Mouse (Mus musculus): ENCODE results near the gene Dhdds. TPM values are rescaled to one million over a fixed set of nuclear protein-coding genes. Genes with fewer than 3 reads are reported as not detected.

Dhdds gene
- total RNA-seq, 2 experiments from 2014 or later: 42.9 to 46.3 TPM

DNA sequence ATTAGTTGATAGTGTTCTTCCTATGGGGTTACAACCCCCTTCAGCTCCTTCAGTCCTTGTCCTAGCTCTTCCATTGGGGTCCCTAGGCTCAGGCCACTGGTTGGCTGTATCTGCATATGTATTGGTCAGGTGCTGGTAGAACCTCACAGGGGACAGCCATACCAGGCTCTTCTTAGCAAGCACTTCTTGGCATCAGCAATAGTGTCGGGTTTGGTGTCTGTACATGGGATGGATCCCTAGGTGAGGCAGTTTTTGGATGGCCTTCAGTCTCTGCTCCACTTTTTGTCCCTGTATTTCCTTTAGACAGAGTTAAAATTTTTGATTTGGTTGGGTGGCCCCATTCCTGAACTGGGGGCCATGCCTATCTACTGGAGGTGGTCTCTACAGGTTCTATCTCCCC is 41.8 kb downstream of the Dhdds start:
- DNase-seq (ENCODE audit: low spot score in 2 of 2): no peak

DNA sequence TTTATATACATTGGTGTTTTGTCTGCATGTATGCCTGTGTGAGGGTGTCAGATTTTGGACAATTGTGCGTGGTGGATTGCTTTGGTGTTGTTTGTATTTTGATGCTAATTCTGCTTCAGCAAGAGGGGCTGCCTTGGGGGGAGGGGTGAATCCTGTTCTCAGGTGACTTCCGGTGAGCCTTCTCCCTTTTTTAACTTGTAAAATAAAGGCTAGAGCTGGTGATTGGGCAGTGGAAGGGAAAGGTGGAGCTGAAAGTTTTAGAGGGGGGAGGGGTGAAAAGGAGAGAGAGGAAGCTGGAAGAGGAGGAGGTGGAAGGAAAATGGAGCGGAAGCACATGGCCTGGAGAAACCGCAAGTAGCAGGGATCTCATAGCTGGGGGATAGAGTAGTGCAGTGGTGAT is 44.4 kb downstream of the Dhdds start:
- DNase-seq (ENCODE audit: low spot score in 2 of 2): no peak

DNA sequence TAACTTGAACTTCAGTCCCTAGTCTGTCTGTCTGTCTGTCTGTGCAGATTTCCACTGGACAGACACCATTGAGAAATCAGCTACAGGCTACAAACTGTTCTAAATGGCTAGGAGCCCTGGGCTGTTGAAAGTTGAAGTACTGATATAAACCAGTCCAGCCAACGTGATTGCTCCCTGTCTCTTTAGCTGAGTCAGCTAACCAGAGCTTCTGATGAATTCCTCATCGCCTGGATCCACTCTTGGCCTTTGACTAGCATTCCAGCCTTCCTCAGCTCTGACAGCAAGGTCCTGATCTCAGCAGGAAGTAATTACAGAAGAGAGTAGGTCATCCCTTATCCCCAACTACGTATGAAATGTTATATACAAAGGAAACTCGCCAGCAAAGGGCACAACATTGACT is 54.0 kb downstream of the Dhdds start:
- no peak for DNase-seq (ENCODE audit: low spot score in 2 of 2)

DNA sequence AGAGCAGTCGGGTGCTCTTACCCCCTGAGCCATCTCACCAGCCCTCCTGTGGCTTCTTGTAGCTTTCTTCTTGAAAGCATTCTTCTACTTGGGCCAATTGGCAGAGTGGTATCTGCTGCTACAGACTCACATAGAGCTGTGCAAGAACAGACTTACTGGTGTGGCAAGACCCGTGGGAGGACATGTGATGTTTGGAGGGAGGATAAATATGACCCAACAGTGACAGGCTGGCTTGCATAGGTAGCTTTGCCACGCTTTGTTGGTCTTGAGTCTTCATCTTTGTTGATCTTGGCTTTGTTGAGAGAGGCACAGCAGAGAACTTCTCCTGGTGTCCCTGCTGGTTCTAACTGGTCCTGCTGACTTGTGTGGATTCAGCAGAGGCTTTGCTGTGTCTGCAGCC is 56.9 kb downstream of the Dhdds start:
- DNase-seq (ENCODE audit: low spot score in 2 of 2): no peak

DNA sequence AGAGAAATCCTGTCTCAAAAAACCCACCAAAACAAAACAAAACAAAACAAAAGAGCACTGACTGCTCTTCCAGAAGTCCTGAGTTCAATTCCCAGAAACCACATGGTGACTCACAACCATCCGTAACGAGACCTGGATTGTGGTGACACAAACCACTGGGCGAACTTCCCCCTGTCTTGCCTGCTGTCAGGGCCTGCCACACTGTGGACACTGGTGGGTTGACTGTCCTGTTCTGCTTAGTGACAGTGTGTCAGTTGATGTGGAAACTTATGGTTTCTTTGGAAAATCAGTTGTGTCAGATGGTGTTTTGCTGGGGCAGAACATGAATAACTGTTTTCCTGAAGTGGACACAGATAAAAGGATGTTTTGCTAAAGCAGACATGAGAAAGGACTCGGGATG is 58.0 kb downstream of the Dhdds start:
- DNase-seq (ENCODE audit: low spot score in 2 of 2): no peak

DNA sequence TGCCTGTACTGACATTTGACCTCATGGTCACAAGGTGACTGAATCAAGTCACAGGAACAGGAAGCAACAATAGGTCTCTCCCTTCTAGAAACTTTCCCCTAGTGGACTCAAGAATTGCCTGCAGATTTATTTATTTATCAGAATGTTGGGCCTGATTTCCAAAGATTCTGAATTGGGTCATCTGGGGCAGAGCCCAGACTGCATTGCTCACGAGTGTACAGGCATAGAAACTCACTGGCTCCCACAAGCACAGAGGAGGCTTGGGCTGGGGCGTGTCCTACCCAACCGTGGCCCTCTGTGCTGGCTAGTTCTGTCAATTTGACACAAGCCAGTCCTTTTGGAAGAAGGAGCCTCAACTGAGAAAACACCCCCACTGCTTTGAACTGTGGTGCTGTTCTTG is 59.1 kb downstream of the Dhdds start:
- no peak for DNase-seq (ENCODE audit: low spot score in 2 of 2)

DNA sequence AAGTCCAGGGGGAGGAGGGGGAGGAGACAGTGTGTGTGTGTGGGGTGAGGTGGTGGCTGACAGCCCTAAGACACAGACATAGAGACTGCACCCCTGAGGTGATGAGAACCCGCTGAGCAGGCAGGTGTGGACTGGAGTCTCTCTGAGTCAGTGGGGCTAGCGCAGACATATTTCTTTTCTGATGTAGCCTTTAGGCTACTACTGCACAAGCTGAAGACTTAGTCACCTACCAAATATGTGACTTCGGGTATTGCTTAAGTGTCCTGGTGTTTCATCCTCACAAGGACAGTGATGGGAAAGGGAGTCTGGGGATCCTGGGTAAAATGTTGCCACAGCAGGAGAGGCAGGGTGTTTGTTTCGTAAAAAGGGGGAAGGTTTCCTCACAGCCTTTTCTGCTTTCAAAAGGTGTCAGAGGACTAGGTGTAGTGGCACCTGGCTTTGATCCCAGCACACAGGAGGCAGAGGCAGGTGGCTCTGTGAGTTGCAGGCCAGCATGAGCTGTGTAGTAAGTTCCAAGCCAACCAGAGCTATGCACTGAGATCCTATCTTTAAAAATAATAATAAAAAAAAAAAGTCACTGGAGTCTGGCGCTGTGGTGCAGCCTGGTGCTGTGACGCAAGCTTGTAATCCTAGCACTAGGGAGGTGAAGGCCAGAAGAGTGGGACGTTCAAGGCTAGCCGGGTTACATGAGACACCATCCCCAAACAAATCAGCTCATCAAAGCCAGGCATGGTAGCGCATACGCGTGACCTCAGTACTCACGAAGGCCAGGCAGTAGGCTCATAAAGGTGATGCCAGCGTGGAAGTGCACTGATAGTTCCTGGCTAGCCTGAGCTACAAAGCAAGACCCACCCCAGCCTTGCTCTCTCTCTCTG is 60.1 kb downstream of the Dhdds start:
- no peak for DNase-seq (ENCODE audit: low spot score in 2 of 2)

DNA sequence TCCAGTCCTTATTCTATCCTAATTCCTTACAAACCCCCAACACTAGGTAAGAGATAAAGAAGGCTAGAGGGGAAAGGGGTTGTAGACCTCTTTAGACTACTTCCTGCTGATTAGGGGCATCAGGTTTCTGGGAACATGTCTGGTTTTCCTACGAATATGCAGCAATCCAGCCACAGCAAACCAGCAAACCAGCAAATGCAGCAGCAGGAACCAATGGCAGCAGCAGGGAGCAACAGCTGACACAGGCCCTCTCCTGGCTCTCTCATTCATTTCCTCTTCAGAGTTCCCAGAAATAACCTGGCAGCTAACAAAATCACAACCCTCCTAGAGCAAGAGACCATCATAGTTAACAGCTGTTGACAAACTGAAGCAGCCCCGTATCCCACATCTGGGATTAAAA is 62.6 kb downstream of the Dhdds start:
- DNase-seq (ENCODE audit: low spot score in 2 of 2): no peak

DNA sequence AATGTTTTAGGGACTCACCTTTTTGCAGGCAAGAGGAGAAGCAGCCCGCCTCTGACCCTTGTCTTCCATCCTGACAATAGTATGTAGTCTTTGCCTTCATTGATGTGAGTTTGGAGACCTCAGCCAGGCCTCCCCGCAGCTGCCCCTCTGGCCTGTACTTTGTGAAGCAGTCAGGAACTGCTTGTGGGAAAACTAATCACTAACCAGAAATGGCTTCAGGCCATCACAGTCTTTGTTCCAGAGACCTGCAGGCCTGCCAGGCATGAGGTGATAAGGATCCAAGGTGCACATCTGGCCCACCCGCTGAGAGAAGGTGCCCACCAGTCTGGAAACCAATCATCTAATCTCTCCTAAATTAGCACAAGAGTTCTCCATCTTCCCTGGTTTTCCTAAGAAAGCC is 68.9 kb downstream of the Dhdds start:
- DNase-seq (ENCODE audit: low spot score in 2 of 2): no peak

DNA sequence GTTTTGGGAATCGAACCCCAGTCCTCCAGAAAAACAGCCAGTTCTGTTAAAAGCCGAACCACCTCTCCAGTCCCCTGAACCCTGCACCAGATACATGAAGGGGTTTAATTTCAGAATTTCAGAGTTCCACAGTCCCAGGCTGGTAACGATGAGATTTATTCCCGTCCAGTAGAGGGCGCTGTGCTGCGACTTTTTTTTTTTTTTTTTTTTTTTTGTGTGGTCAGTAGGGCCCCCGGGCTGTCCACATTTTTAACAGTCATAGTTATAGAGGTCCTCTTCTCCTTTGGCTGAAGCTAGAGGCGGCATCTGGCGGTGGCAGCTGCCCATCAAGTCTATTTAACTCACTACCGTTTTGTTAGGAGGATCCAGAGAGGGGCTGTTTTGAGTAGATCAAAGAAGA is 69.4 kb downstream of the Dhdds start:
- DNase-seq (ENCODE audit: low spot score in 2 of 2): no peak

DNA sequence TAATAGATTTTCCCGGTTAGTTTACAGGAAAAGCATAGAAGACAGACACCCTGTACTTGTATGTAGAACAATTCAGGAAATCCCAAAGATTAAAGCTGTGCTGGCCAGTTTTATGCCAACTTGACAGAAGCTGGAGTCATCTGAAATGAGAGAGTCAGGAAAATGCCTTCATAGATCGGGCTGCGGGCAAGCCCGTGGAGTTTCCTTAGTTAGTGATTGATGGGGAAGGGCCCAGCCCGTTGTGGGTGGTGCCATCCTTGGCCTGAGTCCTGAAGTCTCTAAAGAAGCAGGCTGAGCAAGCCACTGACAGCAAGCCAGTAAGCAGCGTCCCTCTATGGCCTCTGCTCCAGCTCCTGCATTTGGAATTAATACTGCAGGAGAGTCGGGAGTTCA is 71.4 kb downstream of the Dhdds start:
- no peak for DNase-seq (ENCODE audit: low spot score in 2 of 2)

DNA sequence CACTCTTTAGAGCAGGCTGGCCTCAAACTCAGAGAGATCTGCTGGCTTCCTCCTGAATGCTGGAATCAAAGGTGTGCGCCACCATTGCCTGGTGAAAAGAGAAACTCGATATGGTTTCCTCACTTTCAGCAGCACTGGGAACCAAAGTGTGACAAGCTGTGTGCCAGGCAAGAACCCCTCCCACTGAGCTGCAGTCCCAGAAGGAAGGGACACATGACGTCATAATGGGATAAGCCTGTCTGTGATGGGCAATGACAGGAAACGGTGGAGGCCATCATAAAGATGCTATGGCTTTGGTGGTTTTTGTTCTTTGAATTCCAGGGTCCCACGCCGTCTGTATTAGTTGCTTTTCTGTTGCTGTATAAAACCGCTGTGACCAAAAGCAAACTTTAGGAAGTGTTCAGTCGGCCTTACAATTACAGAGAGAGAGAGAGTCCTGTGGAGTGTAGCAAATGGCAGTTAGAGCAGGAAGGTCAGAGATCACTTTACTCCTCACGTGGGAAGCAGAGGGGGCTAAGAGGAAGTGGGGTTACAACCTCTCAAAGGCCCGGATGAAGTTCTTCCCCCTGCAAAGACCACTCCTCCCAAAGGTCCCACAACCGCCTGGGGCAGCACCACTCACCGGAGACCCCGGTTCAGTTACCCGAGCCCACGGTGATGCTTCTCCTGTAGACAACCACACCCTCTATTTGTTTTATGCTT is 72.0 kb downstream of the Dhdds start:
- no peak for DNase-seq (ENCODE audit: low spot score in 2 of 2)

DNA sequence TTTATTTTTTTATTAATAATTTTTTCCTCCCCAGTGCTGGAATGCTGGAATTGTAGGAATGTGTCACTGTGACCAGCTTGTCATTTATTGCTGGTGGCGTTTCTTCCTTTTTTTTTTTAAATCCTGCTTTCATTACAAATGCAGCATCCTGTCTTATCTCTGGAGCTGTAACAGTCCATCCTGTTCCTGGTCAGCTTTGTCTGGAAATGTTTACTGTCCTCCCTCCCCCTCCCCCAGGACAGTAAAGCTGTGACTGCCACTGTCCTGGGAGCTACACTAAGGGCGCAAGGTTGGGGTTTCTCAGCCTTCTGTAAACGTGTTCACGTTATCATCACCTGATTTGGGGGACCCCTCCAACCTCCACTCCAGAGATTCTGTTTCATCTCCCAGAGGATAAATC is 75.5 kb downstream of the Dhdds start:
- no peak for DNase-seq (ENCODE audit: low spot score in 2 of 2)

DNA sequence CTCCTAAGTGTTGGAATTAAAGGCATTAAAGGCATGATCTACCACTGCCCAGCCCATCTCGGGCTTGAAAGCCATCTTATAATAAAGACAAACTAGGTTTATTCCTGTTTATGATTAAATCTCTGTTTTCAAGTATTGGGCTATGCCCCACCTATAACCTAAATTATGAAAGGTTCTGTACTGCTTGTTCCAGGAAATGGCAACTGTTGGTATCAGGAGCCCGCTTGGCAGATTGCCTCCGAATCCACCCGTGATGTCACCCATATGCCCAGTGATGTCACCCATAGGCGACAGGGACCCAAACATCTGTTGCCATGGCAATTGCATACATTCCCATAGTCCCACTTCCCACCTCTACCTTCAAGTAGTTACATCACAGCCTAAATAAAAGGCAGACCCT is 77.0 kb downstream of the Dhdds start:
- DNase-seq (ENCODE audit: low spot score in 2 of 2): no peak

Other genes with a start within 250 kb of the Dhdds start
- 10 to 100 TPM; 77.3 to 89.1 TPM for gene Arid1a, start 244.1 kb downstream of the Dhdds start, total RNA-seq (2021)
- 10 to 100 TPM; 29.5 to 31.0 TPM for gene Rps6ka1, start 113.1 kb downstream of the Dhdds start, total RNA-seq (2021)
- gene Hmgn2, start 32.3 kb downstream of the Dhdds start, total RNA-seq (2021): 100 to 1,000 TPM; 497 to 511 TPM
- gene Lin28a, start 17.9 kb upstream of the Dhdds start, total RNA-seq (2021): under 1 TPM; 0.50 to 0.73 TPM
- not detected for gene Zfp683, start 52.9 kb upstream of the Dhdds start, total RNA-seq (2021)
- under 1 TPM; 0.25 to 0.28 TPM for gene Crybg2, start 59.9 kb upstream of the Dhdds start, total RNA-seq (2021)
- gene Cd52, start 94.2 kb upstream of the Dhdds start, total RNA-seq (2021): 10 to 100 TPM; 10.1 to 14.4 TPM
- gene Ubxn11, start 101.7 kb upstream of the Dhdds start, total RNA-seq (2021): 10 to 100 TPM in 1 of 2 experiments, 1 to 10 TPM in 1; 9.4 to 13.4 TPM
- gene Sh3bgrl3, start 127.9 kb upstream of the Dhdds start, total RNA-seq (2021): 100 to 1,000 TPM; 108 to 111 TPM
- gene Cep85, start 186.2 kb upstream of the Dhdds start, total RNA-seq (2021): 10 to 100 TPM; 26.1 to 26.6 TPM
- not detected for gene Gm7534, start 202.1 kb upstream of the Dhdds start, total RNA-seq (2021)
- gene Catsper4, start 226.5 kb upstream of the Dhdds start, total RNA-seq (2021): not detected
- gene Cnksr1, start 237.5 kb upstream of the Dhdds start, total RNA-seq (2021): 1 to 10 TPM in 1 of 2 experiments, under 1 TPM in 1; 0.34 to 3.0 TPM
- gene E130218I03Rik, start 242.7 kb upstream of the Dhdds start, total RNA-seq (2021): not detected
- gene Zfp593, start 244.7 kb upstream of the Dhdds start, total RNA-seq (2021): 10 to 100 TPM; 11.3 to 12.5 TPM
- not detected for gene Gm30191, start 246.0 kb upstream of the Dhdds start, total RNA-seq (2021)